Comparison of ENCODE assay signal across 16 mouse cellular contexts in genomic region chr8:125341606-125342005, GRCm38 (mm10).
DNase-seq lines count a peak whose midpoint lies in the region; ATAC-seq lines count a peak whose summit lies in the region.
"Had no signal": no experiment of that assay in that cellular context is flagged by ENCODE, and none has a peak within 500 bp of the region (broad histone marks: within the 10 kb centered on the region; RNA-seq: fewer than 3 reads in every experiment).

No protein-coding gene starts in this region.

- no peak overlapping the region for H3K4me3 ChIP-seq in heart, embryonic 15.5 days
- H3K4me3 ChIP-seq in limb, embryonic 10.5 days, result no peak overlapping the region
- H3K4me3 ChIP-seq: embryonic facial prominence, embryonic 15.5 days; hindbrain, embryonic 13.5 days; limb, embryonic 15.5 days; lung, embryonic 15.5 days; midbrain, embryonic 10.5 days had no signal

- H3K9ac ChIP-seq in heart, embryonic 15.5 days, result no peak overlapping the region
- H3K9ac ChIP-seq: embryonic facial prominence, embryonic 15.5 days; hindbrain, embryonic 13.5 days; limb, embryonic 15.5 days; lung, embryonic 15.5 days had no signal

- no peaks in the 10 kb centered on the region for H3K9me3 ChIP-seq in heart, embryonic 15.5 days (replicated peaks)
- H3K9me3 ChIP-seq in limb, embryonic 10.5 days (replicated peaks), result no peaks in the 10 kb centered on the region
- H3K9me3 ChIP-seq: embryonic facial prominence, embryonic 15.5 days; hindbrain, embryonic 13.5 days; limb, embryonic 15.5 days; lung, embryonic 15.5 days; midbrain, embryonic 10.5 days had no signal

- H3K4me2 ChIP-seq in heart, embryonic 15.5 days, result no peak overlapping the region
- H3K4me2 ChIP-seq: embryonic facial prominence, embryonic 15.5 days; hindbrain, embryonic 13.5 days; limb, embryonic 15.5 days; lung, embryonic 15.5 days had no signal

- no peaks in the 10 kb centered on the region for H3K27me3 ChIP-seq in heart, embryonic 15.5 days
- H3K27me3 ChIP-seq in limb, embryonic 10.5 days (ENCODE audit: low read depth, poor library complexity, severe bottlenecking), result no peaks in the 10 kb centered on the region
- H3K27me3 ChIP-seq: embryonic facial prominence, embryonic 15.5 days; lung, embryonic 15.5 days had no signal

- peaks cover 62% of the 10 kb centered on the region for H3K4me1 ChIP-seq in heart, embryonic 15.5 days (replicated peaks)
- H3K4me1 ChIP-seq in limb, embryonic 10.5 days, result peaks cover 31% of the 10 kb centered on the region

- 52% methylated on average over 4 of the region's 4 CpGs for WGBS in heart, embryonic 15.5 days
- 95% methylated on average over 4 of the region's 4 CpGs for WGBS in limb, embryonic 10.5 days

- no peak for DNase-seq in frontal cortex, postnatal 14 days (ENCODE audit: low spot score in 2 of 2)
- DNase-seq in Muller cell, postnatal 12 days (ENCODE audit: inconsistent ontology term), result peak; percentile 52
- peak; percentile 52 for DNase-seq in adrenal gland, postnatal 10 days
- DNase-seq in limb, embryonic 10.5 days (ENCODE audit: low spot score), result no peak
- no peak for DNase-seq in layer of hippocampus, adult 11-12 months (ENCODE audit: low spot score)
- DNase-seq: gastrocnemius, postnatal 25 days; kidney, postnatal 36 days; thymus, adult 2 months had no signal

- no peaks in the 10 kb centered on the region for H3K36me3 ChIP-seq in heart, embryonic 15.5 days
- no peaks in the 10 kb centered on the region for H3K36me3 ChIP-seq in limb, embryonic 10.5 days
- H3K36me3 ChIP-seq: embryonic facial prominence, embryonic 15.5 days; hindbrain, embryonic 13.5 days; limb, embryonic 15.5 days; lung, embryonic 15.5 days; midbrain, embryonic 10.5 days had no signal

- H3K27ac ChIP-seq in heart, embryonic 15.5 days, result peak overlapping the region; percentile 82
- no peak overlapping the region for H3K27ac ChIP-seq in limb, embryonic 10.5 days
- H3K27ac ChIP-seq: embryonic facial prominence, embryonic 15.5 days; hindbrain, embryonic 13.5 days; limb, embryonic 15.5 days; lung, embryonic 15.5 days; midbrain, embryonic 10.5 days had no signal

- peak; percentile 26; the same call in 1 of the 2 replicates for ATAC-seq in frontal cortex, adult (ENCODE audit: low TSS enrichment)
- ATAC-seq in heart, embryonic 15.5 days (replicated peaks; ENCODE audit: insufficient number of reproducible peaks, insufficient read depth, low FRiP score, low read depth), result no peak
- ATAC-seq: forebrain, embryonic 16.5 days had no signal

Comparison
In these comparisons a context has a peak if more than half of its experiments do, and no peak if none do; other contexts are left out.
1. DNase-seq: peak in Muller cell, postnatal 12 days (single experiment) and adrenal gland, postnatal 10 days (single experiment); none in frontal cortex, postnatal 14 days (0 of 2), limb, embryonic 10.5 days (single experiment) and layer of hippocampus, adult 11-12 months (single experiment).